Mouse (Mus musculus): ENCODE results near the gene Gm49388. TPM values are rescaled to one million over a fixed set of nuclear protein-coding genes. Genes with fewer than 3 reads are reported as not detected.

Gene Gm49388
- polyA plus RNA-seq, 1 experiment from 2014 or later, result not detected

Other genes with a start within 250 kb of the Gm49388 start
- 3.5 and 6.3 TPM in 2 replicates for gene Tmem265, start 224.2 kb upstream of the Gm49388 start, polyA plus RNA-seq (2016; fragmentation: Nextera tagmentation; extraction: Ambion mirVana)
- 53.6 and 54.1 TPM in 2 replicates for gene Phkg2, start 212.3 kb upstream of the Gm49388 start, polyA plus RNA-seq (2016; fragmentation: Nextera tagmentation; extraction: Ambion mirVana)
- 11.9 and 16.1 TPM in 2 replicates for gene Ccdc189, start 197.0 kb upstream of the Gm49388 start, polyA plus RNA-seq (2016; fragmentation: Nextera tagmentation; extraction: Ambion mirVana)
- gene Rnf40, start 196.8 kb upstream of the Gm49388 start, polyA plus RNA-seq (2016; fragmentation: Nextera tagmentation; extraction: Ambion mirVana), result 68.6 and 71.1 TPM in 2 replicates
- gene Zfp629, start 169.8 kb upstream of the Gm49388 start, polyA plus RNA-seq (2016; fragmentation: Nextera tagmentation; extraction: Ambion mirVana), result 39.9 and 42.8 TPM in 2 replicates
- gene Bcl7c, start 76.7 kb upstream of the Gm49388 start, polyA plus RNA-seq (2016; fragmentation: Nextera tagmentation; extraction: Ambion mirVana), result 79.0 and 79.2 TPM in 2 replicates
- gene Ctf1, start 72.9 kb upstream of the Gm49388 start, polyA plus RNA-seq (2016; fragmentation: Nextera tagmentation; extraction: Ambion mirVana), result 5.5 and 5.8 TPM in 2 replicates
- 0.13 and 0.21 TPM in 2 replicates for gene Ctf2, start 53.4 kb upstream of the Gm49388 start, polyA plus RNA-seq (2016; fragmentation: Nextera tagmentation; extraction: Ambion mirVana)
- gene Fbxl19, start 41.1 kb upstream of the Gm49388 start, polyA plus RNA-seq (2016; fragmentation: Nextera tagmentation; extraction: Ambion mirVana), result 10.7 and 11.1 TPM in 2 replicates
- gene Orai3, start 15.8 kb upstream of the Gm49388 start, polyA plus RNA-seq (2016; fragmentation: Nextera tagmentation; extraction: Ambion mirVana), result 6.2 and 8.1 TPM in 2 replicates
- 22.9 and 23.7 TPM in 2 replicates for gene Setd1a, start 8.9 kb upstream of the Gm49388 start, polyA plus RNA-seq (2016; fragmentation: Nextera tagmentation; extraction: Ambion mirVana)
- 8.1 and 8.3 TPM in 2 replicates for gene Hsd3b7, start 15.0 kb downstream of the Gm49388 start, polyA plus RNA-seq (2016; fragmentation: Nextera tagmentation; extraction: Ambion mirVana)
- gene Stx4a, start 38.7 kb downstream of the Gm49388 start, polyA plus RNA-seq (2016; fragmentation: Nextera tagmentation; extraction: Ambion mirVana), result 20.1 and 21.5 TPM in 2 replicates
- gene Stx1b, start 38.9 kb downstream of the Gm49388 start, polyA plus RNA-seq (2016; fragmentation: Nextera tagmentation; extraction: Ambion mirVana), result 16.3 and 19.9 TPM in 2 replicates
- 22.5 and 24.6 TPM in 2 replicates for gene Zfp646, start 90.6 kb downstream of the Gm49388 start, polyA plus RNA-seq (2016; fragmentation: Nextera tagmentation; extraction: Ambion mirVana)
- gene Zfp668, start 91.2 kb downstream of the Gm49388 start, polyA plus RNA-seq (2016; fragmentation: Nextera tagmentation; extraction: Ambion mirVana), result 39.0 and 39.2 TPM in 2 replicates
- gene Prss53, start 105.4 kb downstream of the Gm49388 start, polyA plus RNA-seq (2016; fragmentation: Nextera tagmentation; extraction: Ambion mirVana), result 0.77 and 0.79 TPM in 2 replicates
- gene Gm21974, start 109.8 kb downstream of the Gm49388 start, polyA plus RNA-seq (2016; fragmentation: Nextera tagmentation; extraction: Ambion mirVana), result not detected in 2 replicates
- 42.7 and 54.4 TPM in 2 replicates for gene Vkorc1, start 110.0 kb downstream of the Gm49388 start, polyA plus RNA-seq (2016; fragmentation: Nextera tagmentation; extraction: Ambion mirVana)
- gene Bckdk, start 118.5 kb downstream of the Gm49388 start, polyA plus RNA-seq (2016; fragmentation: Nextera tagmentation; extraction: Ambion mirVana), result 83.7 and 85.5 TPM in 2 replicates
- gene Kat8, start 126.9 kb downstream of the Gm49388 start, polyA plus RNA-seq (2016; fragmentation: Nextera tagmentation; extraction: Ambion mirVana), result 54.4 and 55.2 TPM in 2 replicates
- 0.43 and 1.3 TPM in 2 replicates for gene Prss8, start 144.5 kb downstream of the Gm49388 start, polyA plus RNA-seq (2016; fragmentation: Nextera tagmentation; extraction: Ambion mirVana)
- 9.3 and 10.4 TPM in 2 replicates for gene Prss36, start 161.1 kb downstream of the Gm49388 start, polyA plus RNA-seq (2016; fragmentation: Nextera tagmentation; extraction: Ambion mirVana)
- gene Fus, start 181.8 kb downstream of the Gm49388 start, polyA plus RNA-seq (2016; fragmentation: Nextera tagmentation; extraction: Ambion mirVana), result 518 and 540 TPM in 2 replicates
- gene Pycard, start 208.3 kb downstream of the Gm49388 start, polyA plus RNA-seq (2016; fragmentation: Nextera tagmentation; extraction: Ambion mirVana), result 8.0 and 9.1 TPM in 2 replicates
- not detected in 2 replicates for gene Trim72, start 218.3 kb downstream of the Gm49388 start, polyA plus RNA-seq (2016; fragmentation: Nextera tagmentation; extraction: Ambion mirVana)